Mouse (Mus musculus) gastrocnemius, adult 2 months (tissue): ENCODE measurements around the gene Maneal. TPM values are rescaled to one million over a fixed set of nuclear protein-coding genes. Genes with fewer than 3 reads are reported as not detected.
A peak's percentile ranks its signal among the peaks of the same experiment; 100 is the strongest.

ENCODE experiments used
- DNase-seq: peaks from one replicate; pipeline ENCODE4 v3.0.0; 2022
- H3K27ac ChIP-seq: fragments of 200-600 bp; 2 replicates; pipeline ENCODE4 v1.8.1; 2022; ENCODE audit warnings: mild to moderate bottlenecking
- H3K4me3 ChIP-seq: fragments of 200-600 bp; 2 replicates; pipeline ENCODE4 v1.8.1; 2022; ENCODE audit warnings: mild to moderate bottlenecking, moderate library complexity
- CTCF ChIP-seq: fragments of 200-600 bp; IDR thresholded peaks from 2 replicates; pipeline ENCODE4 v1.8.1; 2022; ENCODE audit warnings: antibody characterized with exemption, mild to moderate bottlenecking, moderate library complexity
- intact Hi-C: fragments of 180-260 bp; cut with DNase I; formaldehyde crosslinking; loops from one replicate; pipeline ENCODE4 v1.15.1; 2025
- long read RNA-seq, 2 experiments: library from polyadenylated mRNA; stranded (forward); transcript quantifications; one replicate each; pipeline ENCODE4 v2.0.0; 2021
- total RNA-seq, 2 experiments: library from RNA; stranded (reverse); gene quantifications; 2 replicates each; pipeline ENCODE4 v1.2.3; 2021

Maneal gene
- total RNA-seq, result under 1 TPM; 0.31 to 0.46 TPM
- long read RNA-seq, experiment 1, partial matches to known transcripts, result 0 of 1 reads
- long read RNA-seq, experiment 1, other reads (novel, unspliced or antisense), result 0 of 1 reads
- long read RNA-seq, experiment 2, result 0 reads

GRCm38 (mm10) chr4:124861283-124862188, at the start of gene Maneal:
Gene Maneal, minus strand, starts transcription at chr4:124862171.
- no peak for DNase-seq
- H3K4me3 ChIP-seq, result peak within 1 kb of the TSS; percentile 67
- intact Hi-C loops, result no loop called here
- no peak for TF ChIP-seq CTCF
- H3K27ac ChIP-seq, result no peak within 1 kb of the TSS

DNA sequence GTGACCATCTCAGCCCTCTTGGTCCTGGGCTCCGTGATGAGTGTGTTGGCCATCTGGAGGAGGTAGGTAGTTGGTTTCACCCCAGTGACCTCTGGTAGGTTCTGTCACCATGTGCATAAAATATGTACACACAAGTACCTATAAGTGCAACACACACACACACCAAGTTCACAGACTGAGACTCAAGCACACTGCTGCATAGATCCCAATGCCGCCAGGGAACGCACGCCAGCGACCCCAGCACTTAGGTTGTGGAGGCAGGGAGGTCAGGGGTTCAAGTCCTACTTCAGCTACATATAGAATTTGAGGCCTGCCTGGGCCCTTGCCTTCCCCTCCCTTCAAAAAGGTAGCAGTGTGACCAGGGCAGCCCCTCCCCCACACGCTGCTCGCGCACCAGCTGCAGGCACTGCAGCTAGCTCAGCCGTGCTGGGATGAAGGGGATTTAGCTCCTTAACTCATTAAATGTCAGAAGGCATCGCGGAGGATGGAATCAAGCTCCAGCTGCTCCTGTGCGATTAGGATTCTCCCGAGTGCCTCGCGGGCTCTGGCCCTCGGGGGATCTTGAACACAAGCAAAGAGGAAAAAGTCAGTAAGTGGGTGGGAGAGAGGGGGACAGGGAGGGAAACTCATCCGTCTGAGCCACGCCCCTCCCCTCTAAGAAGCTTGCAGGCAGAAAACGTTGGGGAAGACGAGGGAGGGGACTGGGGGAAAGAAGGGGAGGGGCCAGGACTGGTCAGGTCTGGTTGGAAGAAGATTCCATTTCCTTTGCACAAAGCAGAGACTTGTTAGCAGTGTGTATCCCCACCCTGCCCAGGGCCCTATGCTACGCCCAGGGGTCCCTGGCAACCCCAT, 44.2 kb upstream of the Maneal start:
- DNase-seq, result no peak
- Histone ChIP-seq H3K27ac (no peak overlapping the region), H3K4me3 (no peak overlapping the region)
- no peak for TF ChIP-seq CTCF
- intact Hi-C loops, result no loop called here

GRCm38 (mm10) chr4:124905417-124905816, 43.4 kb upstream of the Maneal start:
- DNase-seq, result no peak
- Histone ChIP-seq H3K4me3 (no peak overlapping the region), H3K27ac (no peak overlapping the region)
- TF ChIP-seq CTCF, result no peak
- intact Hi-C loops, result no loop called here

- no peak for DNase-seq
- Histone ChIP-seq H3K4me3 (no peak overlapping the region), H3K27ac (no peak overlapping the region)
- intact Hi-C loops, result no loop called here
- TF ChIP-seq CTCF, result no peak
Measured at GRCm38 (mm10) chr4:124899906-124900305, 37.9 kb upstream of the Maneal start.

GRCm38 (mm10) chr4:124898428-124898827, 36.5 kb upstream of the Maneal start:
- DNase-seq, result no peak
- TF ChIP-seq CTCF, result no peak
- no peak overlapping the region for H3K4me3 ChIP-seq
- H3K27ac ChIP-seq, result no peak overlapping the region
- intact Hi-C loops, result no loop called here

DNA sequence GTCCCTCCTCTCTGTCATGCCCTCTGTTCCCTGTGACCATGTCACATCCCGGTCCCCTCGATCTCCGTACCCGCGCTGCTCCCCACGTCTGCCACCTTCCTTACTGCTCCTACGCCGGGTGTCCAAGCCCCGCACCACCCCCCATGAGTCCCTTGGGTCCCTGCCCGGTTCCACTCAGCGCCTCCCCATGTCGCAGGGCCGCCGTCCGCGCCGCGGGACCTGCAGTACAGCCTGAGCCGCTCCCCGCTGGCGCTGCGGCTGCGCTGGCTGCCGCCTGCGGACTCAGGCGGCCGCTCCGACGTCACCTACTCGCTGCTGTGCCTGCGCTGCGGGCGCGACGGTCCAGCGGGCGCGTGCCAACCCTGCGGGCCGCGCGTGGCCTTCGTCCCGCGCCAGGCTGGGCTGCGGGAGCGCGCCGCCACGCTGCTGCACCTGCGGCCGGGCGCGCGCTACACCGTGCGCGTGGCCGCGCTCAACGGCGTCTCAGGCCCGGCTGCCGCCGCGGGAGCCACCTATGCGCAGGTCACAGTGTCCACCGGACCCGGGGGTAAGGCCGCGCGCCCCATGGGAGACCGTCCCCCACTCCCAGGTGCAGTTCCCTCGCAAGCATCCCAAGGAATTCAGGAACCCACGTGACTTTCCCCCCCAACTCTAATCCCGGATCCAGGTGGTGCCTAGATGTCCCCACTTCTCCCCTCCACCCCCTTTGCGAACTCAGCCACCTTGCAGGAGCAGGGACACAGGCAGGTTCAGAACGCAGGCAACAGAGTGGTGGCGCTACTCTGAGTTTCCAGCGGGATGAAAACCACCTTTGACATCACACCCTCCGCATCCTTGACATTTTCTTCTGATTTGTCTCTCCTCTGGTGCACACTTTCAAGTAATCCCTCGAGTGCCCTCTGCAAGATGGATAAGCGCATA, 32.8 kb upstream of the Maneal start:
- peak overlapping the region; percentile 42 for H3K4me3 ChIP-seq
- no peak overlapping the region for H3K27ac ChIP-seq
- TF ChIP-seq CTCF, result no peak
- intact Hi-C loops, result no loop called here
- DNase-seq, result no peak

DNA sequence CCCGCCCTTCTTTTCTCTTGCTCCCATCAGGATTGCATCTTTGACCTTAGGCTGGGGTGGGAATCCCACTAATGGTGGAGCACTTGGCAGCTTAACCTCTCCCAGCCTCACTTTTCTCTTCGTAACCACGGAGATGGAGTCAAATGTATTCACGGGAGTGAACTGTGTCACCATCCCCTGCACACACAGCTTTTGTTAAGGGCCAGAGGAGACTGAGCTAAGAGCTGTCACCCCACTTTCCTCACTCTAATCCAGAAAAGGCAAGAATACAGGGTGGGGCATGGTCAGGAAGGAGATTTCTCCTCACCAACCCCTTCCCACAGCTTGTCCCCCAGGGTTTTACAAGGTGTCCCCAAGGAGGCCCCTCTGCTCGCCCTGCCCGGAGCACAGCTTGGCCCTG, 31.8 kb upstream of the Maneal start:
- TF ChIP-seq CTCF, result no peak
- H3K4me3 ChIP-seq, result no peak overlapping the region
- intact Hi-C loops, result no loop called here
- no peak overlapping the region for H3K27ac ChIP-seq
- no peak for DNase-seq

DNA sequence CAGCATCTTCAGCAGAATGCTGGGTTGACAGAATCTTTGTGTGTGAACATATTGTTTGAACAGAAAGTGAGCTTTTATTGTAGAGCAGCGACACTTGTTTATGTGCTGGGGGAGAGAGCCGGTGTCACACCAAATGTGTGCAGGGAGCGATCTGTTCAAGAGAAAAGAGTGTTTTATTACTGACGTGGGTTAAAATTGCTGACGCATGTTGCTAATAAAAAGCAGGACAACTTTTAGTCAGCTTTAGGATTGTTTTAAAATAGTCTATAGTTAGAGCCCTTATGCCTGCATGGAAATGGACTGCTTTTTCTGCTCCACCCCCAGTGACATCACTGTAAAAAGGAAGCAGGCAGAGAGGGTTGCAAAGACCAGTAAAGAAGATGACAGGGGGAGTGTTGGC, 28.9 kb upstream of the Maneal start:
- H3K27ac ChIP-seq, result no peak overlapping the region
- DNase-seq, result no peak
- intact Hi-C loops, result no loop called here
- no peak for TF ChIP-seq CTCF
- H3K4me3 ChIP-seq, result no peak overlapping the region

DNA sequence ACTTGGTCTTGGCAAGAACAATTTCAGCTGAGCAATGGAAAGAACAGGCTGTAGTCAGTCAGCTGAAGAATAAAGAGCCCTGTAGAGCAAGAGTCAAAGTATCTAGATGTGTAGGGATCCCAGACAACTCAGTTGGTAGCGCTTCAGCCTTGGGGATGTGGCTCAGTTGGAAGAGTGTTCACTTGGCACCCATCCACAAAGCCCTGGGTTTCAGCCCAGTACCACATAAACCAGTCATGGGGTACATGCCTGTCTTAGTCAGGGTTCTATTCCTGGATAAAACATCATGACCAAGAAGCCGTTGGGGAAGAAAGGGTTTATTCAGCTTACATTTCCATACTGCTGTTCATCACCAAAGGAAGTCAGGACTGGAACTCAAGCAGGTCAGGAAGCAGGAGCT, 28.0 kb upstream of the Maneal start:
- intact Hi-C loops, result no loop called here
- no peak for DNase-seq
- H3K27ac ChIP-seq, result no peak overlapping the region
- no peak for TF ChIP-seq CTCF
- no peak overlapping the region for H3K4me3 ChIP-seq

DNA sequence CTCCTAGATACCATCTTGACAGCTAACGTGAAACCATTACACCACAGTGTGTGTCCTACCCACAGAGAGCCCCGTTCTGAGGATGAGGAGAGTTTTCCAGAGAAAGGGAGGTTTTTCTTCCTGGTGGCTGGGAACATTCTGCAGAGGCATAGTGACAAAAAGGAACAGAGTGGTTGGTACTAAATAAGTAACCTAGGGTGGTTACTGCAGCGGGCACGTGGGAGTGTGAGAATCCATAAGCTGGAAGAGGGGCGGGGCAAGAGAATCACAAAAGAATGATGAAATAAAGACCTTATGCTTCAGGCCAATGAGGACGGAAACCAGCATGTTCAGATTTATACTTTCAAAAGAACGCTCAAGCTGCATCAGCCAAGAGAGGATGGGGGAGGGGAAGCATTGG, 26.7 kb upstream of the Maneal start:
- no peak for DNase-seq
- no peak overlapping the region for H3K27ac ChIP-seq
- no peak for TF ChIP-seq CTCF
- intact Hi-C loops, result no loop called here
- H3K4me3 ChIP-seq, result no peak overlapping the region

- DNase-seq, result no peak
- Histone ChIP-seq H3K27ac (no peak overlapping the region), H3K4me3 (no peak overlapping the region)
- intact Hi-C loops, result no loop called here
- TF ChIP-seq CTCF, result no peak
Measured at GRCm38 (mm10) chr4:124882151-124882729, 20.3 kb upstream of the Maneal start.
